Mouse (Mus musculus): Measurements from ENCODE around the gene Lrrc8d. TPM values are rescaled to one million over a fixed set of nuclear protein-coding genes. Genes with fewer than 3 reads are reported as not detected.

The Lrrc8d gene
- polyA plus RNA-seq, 2 experiments, result 8.2 to 13.4 TPM

GRCm38 (mm10) chr5:105872176-105872575, 172.4 kb downstream of the Lrrc8d start:
- Histone ChIP-seq H3K9me3 (ENCODE audit: control insufficient read depth, low read length) (no peaks in the 10 kb centered on the region), H3K4me1 (ENCODE audit: control insufficient read depth, insufficient read depth, low read length) (peaks cover 13% of the 10 kb centered on the region), H3K9ac (ENCODE audit: low read depth, low read length, severe bottlenecking) (no peak overlapping the region), H3K36me3 (ENCODE audit: control insufficient read depth, insufficient read depth, low read length) (no peaks in the 10 kb centered on the region), H3K27me3 (ENCODE audit: control insufficient read depth, insufficient read depth, low read length) (no peaks in the 10 kb centered on the region), H3K4me3 (replicated peaks; ENCODE audit: low read length) (no peak overlapping the region), H3K27ac (replicated peaks; ENCODE audit: low read depth, low read length) (no peak overlapping the region), H3K4me2 (replicated peaks; ENCODE audit: low read depth, low read length, severe bottlenecking) (no peak overlapping the region)
- ATAC-seq (ENCODE audit: low FRiP score, low read depth) (no peak), DNase-seq (ENCODE audit: low spot score) (no peak)
- TF ChIP-seq POLR2A (IDR thresholded peaks at IDR 0.05; ENCODE audit: borderline replicate concordance, extremely low read depth, insufficient read depth, insufficient read length), result no peak
- 73% methylated on average over 8 of the region's 8 CpGs for WGBS

- DNase-seq (ENCODE audit: low spot score), result no peak
- Histone ChIP-seq H3K4me1 (ENCODE audit: control insufficient read depth, insufficient read depth, low read length) (peaks cover 11% of the 10 kb centered on the region), H3K9ac (ENCODE audit: low read depth, low read length, severe bottlenecking) (no peak overlapping the region), H3K4me2 (replicated peaks; ENCODE audit: low read depth, low read length, severe bottlenecking) (no peak overlapping the region), H3K27me3 (ENCODE audit: control insufficient read depth, insufficient read depth, low read length) (no peaks in the 10 kb centered on the region), H3K4me3 (replicated peaks; ENCODE audit: low read length) (no peak overlapping the region), H3K9me3 (ENCODE audit: control insufficient read depth, low read length) (no peaks in the 10 kb centered on the region), H3K27ac (replicated peaks; ENCODE audit: low read depth, low read length) (no peak overlapping the region), H3K36me3 (ENCODE audit: control insufficient read depth, insufficient read depth, low read length) (no peaks in the 10 kb centered on the region)
- WGBS, result 61% methylated on average over 7 of the region's 7 CpGs
- TF ChIP-seq POLR2A (IDR thresholded peaks at IDR 0.05; ENCODE audit: borderline replicate concordance, extremely low read depth, insufficient read depth, insufficient read length), result no peak
- no peak for ATAC-seq (ENCODE audit: low FRiP score, low read depth)
These were observed 173.1 kb downstream of the Lrrc8d start for GRCm38 (mm10) chr5:105872916-105873315.

- WGBS, result 64% methylated on average over 3 of the region's 3 CpGs
- no peak overlapping the region for H3K27ac ChIP-seq (replicated peaks; ENCODE audit: low read depth, low read length)
- H3K27me3 ChIP-seq (ENCODE audit: control insufficient read depth, insufficient read depth, low read length), result no peaks in the 10 kb centered on the region
- no peak for TF ChIP-seq POLR2A (IDR thresholded peaks at IDR 0.05; ENCODE audit: borderline replicate concordance, extremely low read depth, insufficient read depth, insufficient read length)
- H3K36me3 ChIP-seq (ENCODE audit: control insufficient read depth, insufficient read depth, low read length), result no peaks in the 10 kb centered on the region
- no peak overlapping the region for H3K4me3 ChIP-seq (replicated peaks; ENCODE audit: low read length)
- peaks cover 16% of the 10 kb centered on the region for H3K4me1 ChIP-seq (ENCODE audit: control insufficient read depth, insufficient read depth, low read length)
- no peaks in the 10 kb centered on the region for H3K9me3 ChIP-seq (ENCODE audit: control insufficient read depth, low read length)
- no peak overlapping the region for H3K9ac ChIP-seq (ENCODE audit: low read depth, low read length, severe bottlenecking)
- H3K4me2 ChIP-seq (replicated peaks; ENCODE audit: low read depth, low read length, severe bottlenecking), result no peak overlapping the region
- ATAC-seq (ENCODE audit: low FRiP score, low read depth), result no peak
- no peak for DNase-seq (ENCODE audit: low spot score)
These were observed 174.0 kb downstream of the Lrrc8d start for GRCm38 (mm10) chr5:105873774-105874173.

- Histone ChIP-seq H3K9me3 (ENCODE audit: control insufficient read depth, low read length) (no peaks in the 10 kb centered on the region), H3K4me1 (ENCODE audit: control insufficient read depth, insufficient read depth, low read length) (peaks cover 16% of the 10 kb centered on the region), H3K27ac (replicated peaks; ENCODE audit: low read depth, low read length) (no peak overlapping the region), H3K27me3 (ENCODE audit: control insufficient read depth, insufficient read depth, low read length) (no peaks in the 10 kb centered on the region), H3K4me3 (replicated peaks; ENCODE audit: low read length) (no peak overlapping the region), H3K4me2 (replicated peaks; ENCODE audit: low read depth, low read length, severe bottlenecking) (no peak overlapping the region), H3K36me3 (ENCODE audit: control insufficient read depth, insufficient read depth, low read length) (no peaks in the 10 kb centered on the region), H3K9ac (ENCODE audit: low read depth, low read length, severe bottlenecking) (no peak overlapping the region)
- ATAC-seq (ENCODE audit: low FRiP score, low read depth) (no peak), DNase-seq (ENCODE audit: low spot score) (no peak)
- WGBS, result over 99% methylated on average over 11 of the region's 11 CpGs
- no peak for TF ChIP-seq POLR2A (IDR thresholded peaks at IDR 0.05; ENCODE audit: borderline replicate concordance, extremely low read depth, insufficient read depth, insufficient read length)
These were observed 174.7 kb downstream of the Lrrc8d start for GRCm38 (mm10) chr5:105874476-105874875.

GRCm38 (mm10) chr5:105876068-105876924, 176.5 kb downstream of the Lrrc8d start, which contains the start of gene Zfp326:
Zfp326 (plus strand) TSS chr5:105876565.
- H3K27me3 ChIP-seq (ENCODE audit: control insufficient read depth, insufficient read depth, low read length), result no peaks in the 10 kb centered on the region
- peak within 1 kb of the TSS; percentile 97 for H3K4me3 ChIP-seq (replicated peaks; ENCODE audit: low read length)
- peak; percentile 90 for DNase-seq (ENCODE audit: low spot score)
- peaks cover 16% of the 10 kb centered on the region for H3K4me1 ChIP-seq (ENCODE audit: control insufficient read depth, insufficient read depth, low read length)
- TF ChIP-seq POLR2A (IDR thresholded peaks at IDR 0.05; ENCODE audit: borderline replicate concordance, extremely low read depth, insufficient read depth, insufficient read length), result peak; percentile 58; the same call in 1 of the 2 replicates
- under 1% methylated on average over 50 of the region's 83 CpGs for WGBS
- H3K4me2 ChIP-seq (replicated peaks; ENCODE audit: low read depth, low read length, severe bottlenecking), result peak within 1 kb of the TSS; percentile 59
- ATAC-seq (ENCODE audit: low FRiP score, low read depth), result peak; percentile 96
- H3K9me3 ChIP-seq (ENCODE audit: control insufficient read depth, low read length), result no peaks in the 10 kb centered on the region
- peak within 1 kb of the TSS; percentile 100 for H3K9ac ChIP-seq (ENCODE audit: low read depth, low read length, severe bottlenecking)
- peaks cover 11% of the 10 kb centered on the region; the same call in 1 of the 2 replicates for H3K36me3 ChIP-seq (ENCODE audit: control insufficient read depth, insufficient read depth, low read length)
- peak within 1 kb of the TSS; percentile 90 for H3K27ac ChIP-seq (replicated peaks; ENCODE audit: low read depth, low read length)
